Mouse (Mus musculus) cerebellum, adult 2 months (tissue): Measurements from ENCODE around the gene Gimap5. TPM values are rescaled to one million over a fixed set of nuclear protein-coding genes. Genes with fewer than 3 reads are reported as not detected.

Experiments used
- DNase-seq, 2 experiments: peaks; one replicate each; pipeline ENCODE4 v3.0.0; 2021
- H3K27ac ChIP-seq: fragments of 200-500 bp; 2 replicates; pipeline ENCODE4 v1.5.1; 2012; ENCODE audit warnings: low read length, control low read depth, inconsistent platforms; ENCODE audit not compliant: insufficient read depth
- H3K27me3 ChIP-seq: fragments of 200-500 bp; 2 replicates; pipeline ENCODE4 v1.6.1; 2012; ENCODE audit warnings: inconsistent platforms, mild to moderate bottlenecking, low read length, moderate library complexity; ENCODE audit not compliant: control insufficient read depth, insufficient read depth
- H3K4me1 ChIP-seq: fragments of 200-500 bp; 2 replicates; pipeline ENCODE4 v1.6.1; 2011; ENCODE audit warnings: low read length; ENCODE audit not compliant: control insufficient read depth, insufficient read depth
- H3K4me3 ChIP-seq: fragments of 200-500 bp; replicated peaks from 2 replicates; pipeline ENCODE3; 2011; ENCODE audit warnings: mild to moderate bottlenecking, low read depth, low read length, control low read depth; ENCODE audit not compliant: insufficient read depth
- CTCF ChIP-seq: fragments of 200-500 bp; IDR thresholded peaks from 2 replicates; pipeline ENCODE4 v1.5.1; 2011; ENCODE audit warnings: low read depth, mild to moderate bottlenecking, control low read depth, low read length, moderate library complexity, borderline replicate concordance; ENCODE audit not compliant: insufficient read depth
- POLR2A ChIP-seq: fragments of 200-500 bp; IDR thresholded peaks from 2 replicates; pipeline ENCODE4 v1.6.1; 2011; ENCODE audit warnings: low read length, control low read depth, borderline replicate concordance; ENCODE audit not compliant: insufficient read depth
- WGBS: fragments of 180-500 bp; shearing (Covaris S2); methylation state at CpG from one replicate; pipeline ENCODE4 v1.1.7; 2018; 5-methylcytosine and 5-hydroxymethylcytosine counted together
- polyA plus RNA-seq: library from polyadenylated mRNA; depleted of rRNA; stranded (reverse); fragments of >200 nt; gene quantifications from 2 replicates; pipeline ENCODE4 v1.2.3, GENCODE M21; 2012

Gimap5 gene
- polyA plus RNA-seq, 1 experiment, result 0.57 TPM

DNA sequence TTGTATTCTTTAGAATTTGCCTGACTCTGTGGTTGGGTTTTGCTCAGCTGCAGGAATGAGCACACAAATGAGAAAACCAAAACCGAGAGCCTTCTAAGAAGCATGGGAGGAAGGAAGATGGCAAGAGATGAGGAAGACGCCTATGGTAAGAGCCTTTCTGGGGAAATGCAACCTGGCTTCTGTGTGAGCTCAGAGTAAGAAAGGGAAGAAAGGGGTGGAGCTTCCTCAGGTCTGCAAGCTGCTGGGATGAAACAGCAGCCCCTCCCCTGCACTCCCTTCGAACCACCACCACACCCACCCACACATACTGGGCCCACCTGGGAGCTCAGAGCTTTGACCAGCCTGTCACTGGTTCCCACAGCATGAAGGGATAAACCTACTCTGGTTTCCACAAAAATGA lies 4.7 kb upstream of the Gimap5 start:
- peaks cover 4% of the 10 kb centered on the region; the same call in 1 of the 2 replicates for H3K4me1 ChIP-seq
- no peak for DNase-seq
- no peak overlapping the region for H3K27ac ChIP-seq
- H3K27me3 ChIP-seq, result no peaks in the 10 kb centered on the region
- no peak overlapping the region for H3K4me3 ChIP-seq
- TF ChIP-seq CTCF (no peak), POLR2A (no peak)
- 29% methylated on average over 3 of the region's 3 CpGs for WGBS

DNA sequence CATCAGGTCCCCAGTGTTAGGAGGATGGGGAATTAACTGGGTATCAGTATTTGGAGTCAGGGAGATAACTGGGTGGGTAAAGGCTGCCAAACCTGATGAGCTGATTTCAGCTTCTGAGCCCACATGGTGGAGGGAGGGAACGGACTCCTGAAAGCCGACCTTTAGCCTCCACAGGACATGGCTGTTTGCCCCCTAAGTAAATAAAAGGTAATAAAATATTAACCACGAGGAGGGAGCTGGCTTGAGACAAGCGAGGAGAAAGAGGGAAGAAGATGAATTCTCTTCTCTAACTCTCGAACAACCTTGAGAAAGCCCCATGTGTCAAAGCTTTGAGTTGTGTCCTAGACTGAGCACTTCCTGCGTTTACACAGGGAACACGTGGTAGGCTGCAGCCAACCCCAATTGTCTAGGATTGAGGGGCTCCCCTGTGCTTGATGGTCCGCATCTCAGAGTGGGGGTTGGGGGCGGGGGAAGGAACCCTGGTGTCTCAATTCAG lies 4.2 kb upstream of the Gimap5 start:
- 31% methylated on average over 9 of the region's 9 CpGs for WGBS
- no peak for DNase-seq
- TF ChIP-seq CTCF, result no peak
- no peak for TF ChIP-seq POLR2A

GRCm38 (mm10) chr6:48742422-48743351 lies 3.3 kb upstream of the Gimap5 start:
- Histone ChIP-seq H3K4me3 (no peak overlapping the region), H3K4me1 (peaks cover 4% of the 10 kb centered on the region; the same call in 1 of the 2 replicates), H3K27me3 (no peaks in the 10 kb centered on the region), H3K27ac (no peak overlapping the region)
- DNase-seq, result no peak
- TF ChIP-seq CTCF (no peak), POLR2A (no peak)
- 2% methylated on average over 52 of the region's 52 CpGs for WGBS

More for the DNA sequence above, 4.2 kb upstream of the Gimap5 start:
- Histone ChIP-seq H3K27ac (no peak overlapping the region), H3K27me3 (no peaks in the 10 kb centered on the region), H3K4me1 (peaks cover 4% of the 10 kb centered on the region; the same call in 1 of the 2 replicates), H3K4me3 (no peak overlapping the region)

GRCm38 (mm10) chr6:48745490-48745889 lies 507 bp upstream of the Gimap5 start:
- Histone ChIP-seq H3K4me1 (peaks cover 4% of the 10 kb centered on the region; the same call in 1 of the 2 replicates), H3K4me3 (no peak overlapping the region), H3K27me3 (no peaks in the 10 kb centered on the region), H3K27ac (no peak overlapping the region)
- 63% methylated on average over 2 of the region's 2 CpGs for WGBS
- TF ChIP-seq CTCF, result no peak
- no peak for TF ChIP-seq POLR2A
- DNase-seq, result no peak

GRCm38 (mm10) chr6:48747091-48747966 lies 1.3 kb downstream of the Gimap5 start:
- TF ChIP-seq POLR2A, result no peak
- TF ChIP-seq CTCF, result no peak

DNA sequence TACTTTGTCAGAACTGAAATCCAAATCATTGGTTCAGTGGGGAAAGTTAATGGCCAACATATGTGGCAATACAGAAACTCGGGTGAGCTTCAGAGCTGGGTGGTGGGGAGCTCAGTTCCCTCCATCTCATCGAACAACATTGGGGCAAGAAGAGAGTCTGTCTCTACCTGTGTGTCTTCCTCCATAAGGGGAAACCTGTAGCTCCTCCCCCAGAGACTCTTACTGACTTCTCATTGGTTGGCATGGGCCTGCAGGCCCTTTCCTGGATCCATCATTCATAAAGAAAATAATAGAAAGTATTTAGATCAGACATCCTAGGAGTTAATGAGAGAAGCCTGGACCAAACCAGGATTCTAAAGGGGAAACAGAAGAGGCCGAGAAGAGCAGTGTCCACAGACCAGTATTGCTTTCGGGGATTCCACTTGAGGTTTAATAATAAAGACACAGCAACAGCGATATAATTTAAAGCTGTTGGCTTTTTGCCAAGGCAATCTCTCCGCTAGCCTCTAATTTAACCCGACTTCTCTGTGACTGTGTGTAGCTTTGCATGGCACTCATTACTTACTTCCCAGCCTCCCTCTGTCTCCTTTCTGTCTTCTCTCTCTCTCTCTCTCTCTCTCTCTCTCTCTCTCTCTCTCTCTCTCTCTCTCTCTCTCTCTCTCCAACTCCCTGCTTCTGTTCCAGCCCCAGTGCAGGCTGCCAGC lies 17.7 kb downstream of the Gimap5 start:
- no peaks in the 10 kb centered on the region for H3K4me1 ChIP-seq
- TF ChIP-seq CTCF, result no peak
- no peak for TF ChIP-seq POLR2A
- no peak overlapping the region for H3K27ac ChIP-seq
- no peaks in the 10 kb centered on the region for H3K27me3 ChIP-seq
- DNase-seq, result no peak
- H3K4me3 ChIP-seq, result no peak overlapping the region
- 57% methylated on average over 7 of the region's 7 CpGs for WGBS

More at GRCm38 (mm10) chr6:48747091-48747966, 1.3 kb downstream of the Gimap5 start:
- WGBS, result 84% methylated on average over 7 of the region's 7 CpGs
- Histone ChIP-seq H3K27ac (no peak overlapping the region), H3K4me3 (no peak overlapping the region), H3K27me3 (no peaks in the 10 kb centered on the region), H3K4me1 (peaks cover 4% of the 10 kb centered on the region; the same call in 1 of the 2 replicates)
- DNase-seq, result no peak

- TF ChIP-seq CTCF, result no peak
- no peak for TF ChIP-seq POLR2A
- WGBS, result 93% methylated on average over 10 of the region's 10 CpGs
- no peak overlapping the region for H3K27ac ChIP-seq
- DNase-seq, result no peak
- H3K4me3 ChIP-seq, result no peak overlapping the region
- no peaks in the 10 kb centered on the region for H3K27me3 ChIP-seq
- no peaks in the 10 kb centered on the region for H3K4me1 ChIP-seq
Measured at GRCm38 (mm10) chr6:48764496-48764895, 18.5 kb downstream of the Gimap5 start.
